Mouse (Mus musculus): ENCODE measurements at regions not wholly inside any gene's neighbourhood (a gene's known extent, or its start where the extent isn't known, plus 50 kb on each side); places are given as distances from the start of the nearest gene placed in this dataset.

DNA sequence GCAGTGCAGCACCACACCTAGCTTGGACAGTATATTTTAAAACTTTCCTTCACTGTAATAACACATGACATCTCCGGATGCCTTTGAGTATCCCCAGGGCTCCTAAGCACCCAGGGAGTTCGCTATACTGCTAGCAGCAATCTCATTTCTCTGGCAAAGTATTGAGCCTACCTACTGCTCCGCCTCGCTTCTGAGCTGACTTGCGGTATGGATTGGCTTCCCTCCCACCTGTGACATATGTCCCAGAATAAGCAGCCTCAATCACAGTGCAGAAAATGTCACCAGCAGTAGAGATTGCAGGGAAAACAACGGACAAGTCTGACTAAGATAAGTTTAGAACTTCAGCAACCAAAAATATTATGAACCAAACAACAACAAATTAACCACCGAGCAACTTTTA is 131.8 kb downstream of the Gm10260 start:
- TF ChIP-seq POLR2A (IDR thresholded peaks at IDR 0.05; ENCODE audit: low read depth, low read length): no peak
- no peak for TF ChIP-seq CTCF (conservative IDR thresholded peaks at IDR 0.05; ENCODE audit: insufficient read depth, insufficient read length, low read depth, low read length)
